Mouse (Mus musculus): ENCODE measurements around the gene Trim9. TPM values are rescaled to one million over a fixed set of nuclear protein-coding genes. Genes with fewer than 3 reads are reported as not detected.

The Trim9 gene
- total RNA-seq, 2 experiments from 2014 or later, result 0.18 to 0.66 TPM

DNA sequence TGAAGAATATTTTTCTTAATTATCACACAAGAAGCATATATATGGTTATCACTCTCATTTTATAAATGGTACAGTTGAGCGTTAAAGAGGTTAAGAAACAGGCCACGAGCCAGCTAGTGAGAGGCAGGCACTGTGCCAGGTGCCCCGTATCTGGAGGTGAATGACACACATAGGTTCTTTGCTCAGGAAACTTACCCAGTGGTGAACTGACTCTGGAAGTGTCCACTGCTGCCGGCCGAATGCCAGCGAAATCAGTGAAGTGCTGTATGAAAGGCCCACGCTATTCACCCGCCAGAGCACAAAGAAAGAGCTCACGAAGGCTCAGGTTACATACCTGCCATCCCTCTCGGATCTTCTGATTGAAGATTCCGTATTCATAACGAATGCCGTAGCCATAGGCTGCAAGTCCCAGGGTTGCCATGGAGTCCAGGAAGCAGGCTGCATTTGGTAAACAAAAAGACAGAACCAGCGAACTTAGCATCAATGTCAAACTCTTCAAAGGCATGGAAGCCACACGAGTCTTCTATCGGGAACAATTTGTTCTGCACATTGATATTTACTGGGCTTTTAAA lies 131.1 kb downstream of the Trim9 start:
- no peak for DNase-seq (ENCODE audit: low spot score in 2 of 2)

GRCm38 (mm10) chr12:70214281-70214680 lies 133.1 kb downstream of the Trim9 start:
- no peak for DNase-seq (ENCODE audit: low spot score in 2 of 2)

DNA sequence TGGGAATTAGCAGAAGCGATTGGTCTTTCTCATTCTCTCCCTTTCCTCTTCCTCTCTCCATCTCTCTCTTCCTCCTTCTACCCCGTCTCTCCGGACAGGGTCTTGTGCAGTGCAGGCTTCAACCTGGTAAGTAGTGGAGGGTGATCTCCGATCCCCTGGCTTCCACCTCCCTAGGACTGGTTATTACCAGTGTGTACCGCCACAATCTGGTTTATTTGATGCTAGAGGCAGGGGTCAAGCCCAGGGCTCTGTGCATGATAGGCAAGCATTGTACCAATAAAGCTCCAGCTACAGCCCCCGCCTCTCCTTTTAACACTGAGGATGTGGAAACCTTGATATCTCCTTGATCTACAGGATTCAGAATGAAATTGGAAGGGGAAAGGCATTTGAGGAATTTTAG lies 133.8 kb downstream of the Trim9 start:
- no peak for DNase-seq (ENCODE audit: low spot score in 2 of 2)

- no peak for DNase-seq (ENCODE audit: low spot score in 2 of 2)
Measured at GRCm38 (mm10) chr12:70212501-70212900, 134.9 kb downstream of the Trim9 start.

DNA sequence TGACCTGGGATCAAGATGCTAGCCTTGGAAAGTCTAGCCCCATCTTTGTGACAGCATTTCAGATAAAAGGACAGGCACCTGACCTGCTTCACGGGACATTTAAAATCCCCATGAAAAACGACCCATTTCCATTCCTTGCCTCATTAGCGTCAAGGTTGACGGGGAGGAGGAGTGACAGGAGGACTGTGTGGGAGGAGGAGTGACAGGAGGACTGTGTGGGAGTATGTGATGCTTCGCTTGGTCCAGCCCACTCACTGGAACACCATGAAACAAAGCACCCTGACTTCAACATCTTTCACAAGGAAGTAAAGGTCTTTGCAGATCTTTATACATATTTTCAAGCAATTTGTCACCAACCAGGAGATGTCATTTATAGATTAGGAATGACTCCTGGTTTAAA lies 139.2 kb downstream of the Trim9 start:
- no peak for DNase-seq (ENCODE audit: low spot score in 2 of 2)

- DNase-seq (ENCODE audit: low spot score in 2 of 2), result no peak
Measured at GRCm38 (mm10) chr12:70204433-70204832, 143.0 kb downstream of the Trim9 start.

GRCm38 (mm10) chr12:70201926-70202529 lies 145.4 kb downstream of the Trim9 start:
- DNase-seq (ENCODE audit: low spot score in 2 of 2), result no peak

- no peak for DNase-seq (ENCODE audit: low spot score in 2 of 2)
Measured at GRCm38 (mm10) chr12:70196341-70196740, 151.1 kb downstream of the Trim9 start.

GRCm38 (mm10) chr12:70195426-70195825 lies 152.0 kb downstream of the Trim9 start:
- DNase-seq (ENCODE audit: low spot score in 2 of 2), result no peak

Other genes with a start within 250 kb of the Trim9 start
- 10 to 100 TPM; 36.7 to 39.8 TPM for gene Nin, start 233.9 kb downstream of the Trim9 start, total RNA-seq (2021)
- not detected for gene Abhd12b, start 193.5 kb downstream of the Trim9 start, total RNA-seq (2021)
- gene Pygl, start 116.1 kb downstream of the Trim9 start, total RNA-seq (2021), result 1 to 10 TPM; 7.3 to 7.5 TPM
- 10 to 100 TPM; 18.3 to 21.4 TPM for gene Tmx1, start 105.5 kb upstream of the Trim9 start, total RNA-seq (2021)

All from gastrocnemius, postnatal 4 days (tissue).